Mouse (Mus musculus) midbrain, embryonic 15.5 days (tissue): ENCODE data around the gene Inhbb. TPM values are rescaled to one million over a fixed set of nuclear protein-coding genes. Genes with fewer than 3 reads are reported as not detected.

Experiments
- ATAC-seq: fragments of 200-750 bp; cut with Nextera tagmentation; replicated peaks from 2 replicates; pipeline ENCODE4 v1.8.0; 2017; ENCODE audit warnings: moderate TSS enrichment
- H3K27ac ChIP-seq: fragments of 300-500 bp; sonication (generic); 2 replicates; pipeline ENCODE4 v1.5.1; 2015; ENCODE audit warnings: mild to moderate bottlenecking, inconsistent platforms
- H3K27me3 ChIP-seq: fragments of 300-500 bp; sonication (generic); replicated peaks from 2 replicates; pipeline ENCODE4 v1.6.1; 2015; ENCODE audit warnings: inconsistent platforms
- H3K36me3 ChIP-seq: fragments of 300-500 bp; sonication (generic); replicated peaks from 2 replicates; pipeline ENCODE4 v1.6.1; 2015; ENCODE audit warnings: inconsistent platforms
- H3K4me1 ChIP-seq: fragments of 300-500 bp; sonication (generic); 2 replicates; pipeline ENCODE4 v1.6.1; 2015; ENCODE audit warnings: inconsistent platforms
- H3K4me2 ChIP-seq: fragments of 300-500 bp; sonication (generic); 2 replicates; pipeline ENCODE4 v1.6.1; 2015; ENCODE audit warnings: inconsistent platforms, mild to moderate bottlenecking, moderate library complexity
- H3K4me3 ChIP-seq: fragments of 300-500 bp; sonication (generic); 2 replicates; pipeline ENCODE4 v1.5.1; 2015; ENCODE audit warnings: mild to moderate bottlenecking, inconsistent platforms
- H3K9ac ChIP-seq: fragments of 300-500 bp; sonication (generic); 2 replicates; pipeline ENCODE4 v1.6.1; 2015; ENCODE audit warnings: mild to moderate bottlenecking, inconsistent platforms
- H3K9me3 ChIP-seq: fragments of 300-500 bp; sonication (generic); 2 replicates; pipeline ENCODE4 v1.6.1; 2016; ENCODE audit warnings: inconsistent platforms
- WGBS: fragments of 180-500 bp; shearing (Covaris S2); methylation state at CpG from one replicate; pipeline ENCODE4 v1.1.7; 2015; ENCODE audit warnings: mixed read lengths; 5-methylcytosine and 5-hydroxymethylcytosine counted together
- polyA plus RNA-seq: library from polyadenylated mRNA; unstranded; fragments of >200 nt; fragmentation: Nextera tagmentation; extraction: Ambion mirVana; gene quantifications from 2 replicates; pipeline ENCODE4 v1.2.1, GENCODE M21; 2015

The Inhbb gene
- polyA plus RNA-seq, 1 experiment from 2014 or later = 2.4 TPM

GRCm38 (mm10) chr1:119442901-119443300 lies 20.9 kb upstream of the Inhbb start:
- Histone ChIP-seq H3K9ac (no peak overlapping the region), H3K4me2 (no peak overlapping the region), H3K36me3 (no peaks in the 10 kb centered on the region), H3K4me1 (no peaks in the 10 kb centered on the region), H3K4me3 (no peak overlapping the region), H3K27me3 (no peaks in the 10 kb centered on the region), H3K9me3 (no peaks in the 10 kb centered on the region), H3K27ac (no peak overlapping the region)
- ATAC-seq = no peak
- 94% methylated on average over 9 of the region's 9 CpGs for WGBS

- Histone ChIP-seq H3K27ac (no peak overlapping the region), H3K9ac (no peak overlapping the region), H3K4me1 (no peaks in the 10 kb centered on the region), H3K36me3 (no peaks in the 10 kb centered on the region), H3K27me3 (no peaks in the 10 kb centered on the region), H3K4me3 (no peak overlapping the region), H3K4me2 (no peak overlapping the region), H3K9me3 (no peaks in the 10 kb centered on the region)
- no peak for ATAC-seq
- 93% methylated on average over 9 of the region's 9 CpGs for WGBS
Observed at GRCm38 (mm10) chr1:119438105-119438637, 16.1 kb upstream of the Inhbb start.

- no peak overlapping the region for H3K9ac ChIP-seq
- H3K9me3 ChIP-seq = no peaks in the 10 kb centered on the region
- no peak overlapping the region for H3K4me3 ChIP-seq
- no peaks in the 10 kb centered on the region for H3K4me1 ChIP-seq
- 62% methylated on average over 6 of the region's 6 CpGs for WGBS
- no peak overlapping the region for H3K4me2 ChIP-seq
- H3K36me3 ChIP-seq = no peaks in the 10 kb centered on the region
- no peaks in the 10 kb centered on the region for H3K27me3 ChIP-seq
- no peak for ATAC-seq
- H3K27ac ChIP-seq = no peak overlapping the region
Observed at GRCm38 (mm10) chr1:119437401-119437800, 15.4 kb upstream of the Inhbb start.

GRCm38 (mm10) chr1:119424141-119424860 lies 2.3 kb upstream of the Inhbb start:
- WGBS = 36% methylated on average over 6 of the region's 6 CpGs

GRCm38 (mm10) chr1:119423510-119423909 lies 1.5 kb upstream of the Inhbb start:
- 5% methylated on average over 14 of the region's 14 CpGs for WGBS
- Histone ChIP-seq H3K4me1 (peaks cover 40% of the 10 kb centered on the region), H3K9ac (no peak overlapping the region), H3K36me3 (no peaks in the 10 kb centered on the region), H3K4me2 (no peak overlapping the region), H3K27ac (no peak overlapping the region), H3K27me3 (peaks cover 48% of the 10 kb centered on the region), H3K4me3 (no peak overlapping the region), H3K9me3 (no peaks in the 10 kb centered on the region)
- ATAC-seq = no peak

More at GRCm38 (mm10) chr1:119424141-119424860, 2.3 kb upstream of the Inhbb start:
- Histone ChIP-seq H3K9ac (no peak overlapping the region), H3K27ac (no peak overlapping the region), H3K4me2 (no peak overlapping the region), H3K4me1 (peaks cover 34% of the 10 kb centered on the region), H3K4me3 (no peak overlapping the region), H3K27me3 (peaks cover 41% of the 10 kb centered on the region), H3K9me3 (no peaks in the 10 kb centered on the region), H3K36me3 (no peaks in the 10 kb centered on the region)
- no peak for ATAC-seq

- H3K27ac ChIP-seq = no peak overlapping the region
Observed at GRCm38 (mm10) chr1:119422460-119423015, 490 bp upstream of the Inhbb start.

GRCm38 (mm10) chr1:119420984-119421575 lies 968 bp downstream of the Inhbb start:
- H3K9ac ChIP-seq = peak overlapping the region; percentile 40
- H3K27me3 ChIP-seq = peaks cover 69% of the 10 kb centered on the region
- peak overlapping the region; percentile 44 for H3K4me3 ChIP-seq
- ATAC-seq = peak; percentile 25
- peaks cover 40% of the 10 kb centered on the region for H3K4me1 ChIP-seq
- no peaks in the 10 kb centered on the region for H3K36me3 ChIP-seq
- peak overlapping the region; percentile 84 for H3K4me2 ChIP-seq
- no peaks in the 10 kb centered on the region for H3K9me3 ChIP-seq
- under 1% methylated on average over 68 of the region's 78 CpGs for WGBS
- peak overlapping the region; percentile 55 for H3K27ac ChIP-seq

More at GRCm38 (mm10) chr1:119422460-119423015, 490 bp upstream of the Inhbb start:
- ATAC-seq = 0 out of 2 replicates have a peak, but pooled peaks have one; percentile 10
- Histone ChIP-seq H3K9me3 (no peaks in the 10 kb centered on the region), H3K4me3 (peak overlapping the region; percentile 44), H3K27me3 (peaks cover 58% of the 10 kb centered on the region), H3K4me2 (peak overlapping the region; percentile 84), H3K9ac (peak overlapping the region; percentile 40), H3K4me1 (peaks cover 40% of the 10 kb centered on the region), H3K36me3 (no peaks in the 10 kb centered on the region)
- WGBS = under 1% methylated on average over 30 of the region's 32 CpGs

GRCm38 (mm10) chr1:119420189-119420983 lies 1.7 kb downstream of the Inhbb start:
- 2% methylated on average over 73 of the region's 76 CpGs for WGBS
- peaks cover 40% of the 10 kb centered on the region for H3K4me1 ChIP-seq
- peaks cover 69% of the 10 kb centered on the region for H3K27me3 ChIP-seq
- peak overlapping the region; percentile 44 for H3K4me3 ChIP-seq
- peak overlapping the region; percentile 54; the same call in 1 of the 2 replicates for H3K27ac ChIP-seq
- no peaks in the 10 kb centered on the region for H3K36me3 ChIP-seq
- no peaks in the 10 kb centered on the region for H3K9me3 ChIP-seq
- H3K4me2 ChIP-seq = peak overlapping the region; percentile 84
- ATAC-seq = peak; percentile 19; the same call in 1 of the 2 replicates
- peak overlapping the region; percentile 40 for H3K9ac ChIP-seq

- Histone ChIP-seq H3K4me3 (peak overlapping the region; percentile 44), H3K9me3 (no peaks in the 10 kb centered on the region), H3K4me1 (peaks cover 40% of the 10 kb centered on the region), H3K27ac (peak overlapping the region; percentile 36), H3K4me2 (peak overlapping the region; percentile 84), H3K27me3 (peaks cover 61% of the 10 kb centered on the region), H3K9ac (peak overlapping the region; percentile 5; the same call in 1 of the 2 replicates), H3K36me3 (no peaks in the 10 kb centered on the region)
- ATAC-seq = peak; percentile 16; the same call in 1 of the 2 replicates
- 2% methylated on average over 29 of the region's 29 CpGs for WGBS
Observed at GRCm38 (mm10) chr1:119419151-119420105, 2.6 kb downstream of the Inhbb start.

- Histone ChIP-seq H3K36me3 (no peaks in the 10 kb centered on the region), H3K9ac (no peak overlapping the region), H3K4me2 (no peak overlapping the region), H3K27ac (no peak overlapping the region), H3K9me3 (no peaks in the 10 kb centered on the region), H3K4me3 (no peak overlapping the region), H3K4me1 (peaks cover 40% of the 10 kb centered on the region), H3K27me3 (peaks cover 48% of the 10 kb centered on the region)
- 60% methylated on average over 8 of the region's 8 CpGs for WGBS
- no peak for ATAC-seq
Observed at GRCm38 (mm10) chr1:119417991-119418390, 4.1 kb downstream of the Inhbb start.

- Histone ChIP-seq H3K9ac (no peak overlapping the region), H3K36me3 (no peaks in the 10 kb centered on the region), H3K27ac (no peak overlapping the region), H3K4me2 (no peak overlapping the region), H3K4me1 (peaks cover 36% of the 10 kb centered on the region), H3K9me3 (no peaks in the 10 kb centered on the region), H3K27me3 (peaks cover 45% of the 10 kb centered on the region), H3K4me3 (no peak overlapping the region)
- ATAC-seq = no peak
- 83% methylated on average over 20 of the region's 20 CpGs for WGBS
Observed at GRCm38 (mm10) chr1:119417542-119417941, 4.5 kb downstream of the Inhbb start.
